Mouse (Mus musculus): ENCODE measurements at regions not wholly inside any gene's neighbourhood (a gene's known extent, or its start where the extent isn't known, plus 50 kb on each side); places are given as distances from the start of the nearest gene placed in this dataset.

GRCm38 (mm10) chr4:81673398-81674265, 231.0 kb upstream of the Mpdz start:
- H3K27me3 ChIP-seq (replicated peaks; ENCODE audit: control insufficient read depth, insufficient read depth, low read length): no peaks in the 10 kb centered on the region
- WGBS: 47% methylated on average over 4 of the region's 4 CpGs
- no peak overlapping the region for H3K4me2 ChIP-seq (replicated peaks; ENCODE audit: low read depth)
- no peak overlapping the region for H3K4me3 ChIP-seq (ENCODE audit: low read depth, low read length)
- no peaks in the 10 kb centered on the region for H3K4me1 ChIP-seq (replicated peaks; ENCODE audit: control insufficient read depth, insufficient read depth, low read length)
- no peaks in the 10 kb centered on the region for H3K36me3 ChIP-seq (ENCODE audit: control insufficient read depth, insufficient read depth)
- H3K9me3 ChIP-seq (ENCODE audit: control insufficient read depth): no peaks in the 10 kb centered on the region
- H3K9ac ChIP-seq (ENCODE audit: low read depth, low read length): no peak overlapping the region
- ATAC-seq: no peak
- no peak for TF ChIP-seq CTCF (IDR thresholded peaks at IDR 0.05; ENCODE audit: low read depth)
- H3K27ac ChIP-seq (ENCODE audit: low read depth, low read length): no peak overlapping the region

GRCm38 (mm10) chr4:81671986-81672385, 229.4 kb upstream of the Mpdz start:
- no peaks in the 10 kb centered on the region for H3K36me3 ChIP-seq (ENCODE audit: control insufficient read depth, insufficient read depth)
- WGBS: 36% methylated on average over 2 of the region's 2 CpGs
- no peak for ATAC-seq

GRCm38 (mm10) chr4:81669181-81669580, 226.6 kb upstream of the Mpdz start:
- no peak for TF ChIP-seq CTCF (IDR thresholded peaks at IDR 0.05; ENCODE audit: low read depth)
- H3K9me3 ChIP-seq (ENCODE audit: control insufficient read depth): no peaks in the 10 kb centered on the region
- WGBS: 13% methylated on average over 3 of the region's 3 CpGs
- H3K4me1 ChIP-seq (replicated peaks; ENCODE audit: control insufficient read depth, insufficient read depth, low read length): no peaks in the 10 kb centered on the region
- no peak overlapping the region for H3K4me2 ChIP-seq (replicated peaks; ENCODE audit: low read depth)
- H3K36me3 ChIP-seq (ENCODE audit: control insufficient read depth, insufficient read depth): no peaks in the 10 kb centered on the region
- ATAC-seq: no peak
- H3K27me3 ChIP-seq (replicated peaks; ENCODE audit: control insufficient read depth, insufficient read depth, low read length): no peaks in the 10 kb centered on the region
- H3K4me3 ChIP-seq (ENCODE audit: low read depth, low read length): no peak overlapping the region
- H3K9ac ChIP-seq (ENCODE audit: low read depth, low read length): no peak overlapping the region
- H3K27ac ChIP-seq (ENCODE audit: low read depth, low read length): no peak overlapping the region

More at GRCm38 (mm10) chr4:81671986-81672385, 229.4 kb upstream of the Mpdz start:
- H3K4me3 ChIP-seq (ENCODE audit: low read depth, low read length): no peak overlapping the region
- no peak overlapping the region for H3K4me2 ChIP-seq (replicated peaks; ENCODE audit: low read depth)
- H3K9me3 ChIP-seq (ENCODE audit: control insufficient read depth): no peaks in the 10 kb centered on the region
- H3K27ac ChIP-seq (ENCODE audit: low read depth, low read length): no peak overlapping the region
- H3K9ac ChIP-seq (ENCODE audit: low read depth, low read length): no peak overlapping the region
- no peak for TF ChIP-seq CTCF (IDR thresholded peaks at IDR 0.05; ENCODE audit: low read depth)
- no peaks in the 10 kb centered on the region for H3K4me1 ChIP-seq (replicated peaks; ENCODE audit: control insufficient read depth, insufficient read depth, low read length)
- no peaks in the 10 kb centered on the region for H3K27me3 ChIP-seq (replicated peaks; ENCODE audit: control insufficient read depth, insufficient read depth, low read length)

- Histone ChIP-seq H3K4me2 (replicated peaks; ENCODE audit: low read depth) (no peak overlapping the region), H3K9me3 (ENCODE audit: control insufficient read depth) (no peaks in the 10 kb centered on the region), H3K4me1 (replicated peaks; ENCODE audit: control insufficient read depth, insufficient read depth, low read length) (no peaks in the 10 kb centered on the region), H3K27ac (ENCODE audit: low read depth, low read length) (no peak overlapping the region), H3K9ac (ENCODE audit: low read depth, low read length) (no peak overlapping the region), H3K4me3 (ENCODE audit: low read depth, low read length) (no peak overlapping the region), H3K36me3 (ENCODE audit: control insufficient read depth, insufficient read depth) (no peaks in the 10 kb centered on the region), H3K27me3 (replicated peaks; ENCODE audit: control insufficient read depth, insufficient read depth, low read length) (no peaks in the 10 kb centered on the region)
- no peak for TF ChIP-seq CTCF (IDR thresholded peaks at IDR 0.05; ENCODE audit: low read depth)
- ATAC-seq: no peak
Measured at GRCm38 (mm10) chr4:81661096-81661495, 218.5 kb upstream of the Mpdz start.

GRCm38 (mm10) chr4:81628496-81628828, 185.8 kb upstream of the Mpdz start:
- Histone ChIP-seq H3K27me3 (replicated peaks; ENCODE audit: control insufficient read depth, insufficient read depth, low read length) (no peaks in the 10 kb centered on the region), H3K27ac (ENCODE audit: low read depth, low read length) (no peak overlapping the region), H3K4me2 (replicated peaks; ENCODE audit: low read depth) (no peak overlapping the region), H3K9me3 (ENCODE audit: control insufficient read depth) (no peaks in the 10 kb centered on the region), H3K4me1 (replicated peaks; ENCODE audit: control insufficient read depth, insufficient read depth, low read length) (no peaks in the 10 kb centered on the region), H3K9ac (ENCODE audit: low read depth, low read length) (no peak overlapping the region), H3K4me3 (ENCODE audit: low read depth, low read length) (no peak overlapping the region), H3K36me3 (ENCODE audit: control insufficient read depth, insufficient read depth) (no peaks in the 10 kb centered on the region)
- ATAC-seq: no peak
- 76% methylated on average over 3 of the region's 3 CpGs for WGBS
- TF ChIP-seq CTCF (IDR thresholded peaks at IDR 0.05; ENCODE audit: low read depth): no peak

GRCm38 (mm10) chr4:81627714-81628495, 185.3 kb upstream of the Mpdz start:
- H3K27me3 ChIP-seq (replicated peaks; ENCODE audit: control insufficient read depth, insufficient read depth, low read length): no peaks in the 10 kb centered on the region
- H3K4me1 ChIP-seq (replicated peaks; ENCODE audit: control insufficient read depth, insufficient read depth, low read length): no peaks in the 10 kb centered on the region
- no peaks in the 10 kb centered on the region for H3K9me3 ChIP-seq (ENCODE audit: control insufficient read depth)
- no peak for ATAC-seq
- TF ChIP-seq CTCF (IDR thresholded peaks at IDR 0.05; ENCODE audit: low read depth): no peak
- 75% methylated on average over 12 of the region's 12 CpGs for WGBS
- no peaks in the 10 kb centered on the region for H3K36me3 ChIP-seq (ENCODE audit: control insufficient read depth, insufficient read depth)
- H3K9ac ChIP-seq (ENCODE audit: low read depth, low read length): no peak overlapping the region
- no peak overlapping the region for H3K4me3 ChIP-seq (ENCODE audit: low read depth, low read length)
- no peak overlapping the region for H3K27ac ChIP-seq (ENCODE audit: low read depth, low read length)
- H3K4me2 ChIP-seq (replicated peaks; ENCODE audit: low read depth): no peak overlapping the region
